Mouse (Mus musculus) 416B (cell line): ENCODE data around the gene Dnph1.

ENCODE experiments used
- DNase-seq: peaks from one replicate; pipeline ENCODE4 v3.0.0; 2011; ENCODE audit warnings: low read depth

The Dnph1 gene

DNA sequence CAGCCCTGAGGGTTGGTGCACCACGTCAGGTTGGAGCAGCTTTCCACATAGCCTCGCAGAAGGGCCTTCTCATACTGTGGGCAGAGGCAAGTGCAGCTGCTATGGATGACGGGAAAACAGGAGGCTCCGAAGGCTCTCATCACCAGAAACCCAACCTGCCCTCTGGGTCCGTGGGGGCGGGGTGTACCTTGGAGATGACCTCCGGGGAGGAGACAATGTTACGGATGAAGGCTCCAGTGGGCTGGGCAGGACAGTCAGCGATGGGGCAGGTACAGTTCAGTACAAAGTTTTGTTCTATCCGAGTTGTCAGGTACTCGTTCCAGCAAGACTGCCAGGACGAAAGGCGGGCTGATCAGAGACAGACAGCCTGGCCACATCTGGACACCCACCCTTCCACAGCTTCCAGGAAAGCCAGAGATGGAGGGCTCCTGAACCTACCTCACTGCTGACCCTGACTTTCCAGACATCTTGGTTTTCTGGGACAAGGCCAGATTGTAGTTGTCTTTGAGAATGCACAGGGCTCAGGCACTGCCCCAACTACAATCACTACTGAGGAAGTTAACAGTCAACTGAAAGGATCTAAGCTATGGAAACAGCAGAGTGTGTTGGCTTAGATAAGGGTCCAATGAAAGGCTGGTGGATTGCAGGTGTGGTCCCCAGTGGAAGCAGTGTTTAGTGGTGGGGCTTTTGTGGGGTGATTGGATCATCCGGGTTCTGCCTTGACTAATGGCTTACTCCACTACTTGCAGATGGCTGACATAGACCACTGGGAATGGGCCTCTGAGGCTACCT lies 7.5 kb downstream of the Dnph1 start:
- no peak for DNase-seq

DNA sequence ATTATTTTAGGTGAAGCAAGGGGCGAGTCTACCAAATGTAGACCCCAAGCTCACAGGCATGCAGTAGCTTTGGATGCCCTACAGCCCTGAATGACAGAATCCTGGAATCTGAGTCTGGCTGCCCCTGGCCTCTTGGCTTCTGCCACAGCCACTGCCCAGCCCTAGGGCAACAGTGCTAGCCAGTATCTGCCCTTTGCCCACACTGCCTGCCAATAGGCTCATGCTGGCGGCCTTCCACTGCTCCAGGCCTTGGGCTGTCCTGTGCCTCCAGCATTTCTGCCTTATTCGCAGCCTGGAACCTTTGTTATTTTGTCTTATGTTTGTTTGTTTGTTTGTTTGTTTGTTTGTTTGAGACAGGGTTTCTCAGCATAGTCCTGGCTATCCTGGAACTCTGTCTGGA lies 9.1 kb downstream of the Dnph1 start:
- DNase-seq = no peak

DNA sequence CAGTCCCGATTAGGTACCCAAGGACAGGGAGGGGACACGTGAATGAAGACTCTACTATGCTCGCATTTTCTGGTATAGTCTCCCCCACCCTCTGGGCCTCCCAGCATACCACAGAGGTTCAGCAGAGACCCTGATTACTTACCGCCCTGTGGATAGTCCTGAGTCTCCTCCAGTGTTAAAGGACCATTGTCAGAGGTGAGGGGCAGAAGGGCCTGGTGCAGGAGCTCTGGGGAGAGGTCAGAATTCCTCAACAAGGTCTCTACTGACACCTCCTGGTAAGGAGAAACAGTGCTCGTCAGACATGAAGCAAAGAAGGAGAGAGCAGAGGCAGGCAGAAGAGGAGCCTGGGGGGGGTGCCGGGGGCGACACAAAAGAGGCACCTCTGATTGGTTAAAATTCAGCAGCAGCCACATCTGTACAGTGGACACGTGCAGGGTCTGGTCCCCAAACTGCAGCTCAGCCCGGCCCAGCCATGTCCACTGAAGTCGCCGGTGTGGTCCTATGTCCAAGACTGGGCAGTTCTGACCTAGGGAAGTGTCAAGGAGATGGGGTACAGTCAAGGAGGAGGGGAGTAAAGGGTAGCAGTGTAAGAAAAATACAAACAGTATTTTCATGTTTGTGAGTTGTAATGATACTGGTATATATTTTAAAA lies 14.7 kb downstream of the Dnph1 start:
- peak; percentile 54 for DNase-seq

DNA sequence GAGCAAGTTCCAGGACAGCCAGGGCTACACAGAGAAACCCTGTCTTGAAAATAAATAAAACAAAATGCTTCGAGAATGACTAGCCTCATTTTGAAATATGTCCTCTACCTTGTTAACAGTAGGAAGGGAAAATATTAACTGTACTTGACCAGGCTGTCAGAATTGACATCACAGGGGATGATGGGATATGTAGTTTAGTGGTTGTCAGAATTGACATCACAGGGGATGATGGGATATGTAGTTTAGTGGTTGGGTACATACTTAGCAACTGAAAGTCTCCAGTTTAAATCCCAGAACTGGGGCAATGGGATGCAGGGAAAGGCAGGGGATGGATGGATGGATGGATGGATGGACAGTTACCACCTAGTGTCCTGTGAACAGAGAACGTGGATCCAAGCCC lies 16.8 kb downstream of the Dnph1 start:
- DNase-seq = peak; percentile 36

DNA sequence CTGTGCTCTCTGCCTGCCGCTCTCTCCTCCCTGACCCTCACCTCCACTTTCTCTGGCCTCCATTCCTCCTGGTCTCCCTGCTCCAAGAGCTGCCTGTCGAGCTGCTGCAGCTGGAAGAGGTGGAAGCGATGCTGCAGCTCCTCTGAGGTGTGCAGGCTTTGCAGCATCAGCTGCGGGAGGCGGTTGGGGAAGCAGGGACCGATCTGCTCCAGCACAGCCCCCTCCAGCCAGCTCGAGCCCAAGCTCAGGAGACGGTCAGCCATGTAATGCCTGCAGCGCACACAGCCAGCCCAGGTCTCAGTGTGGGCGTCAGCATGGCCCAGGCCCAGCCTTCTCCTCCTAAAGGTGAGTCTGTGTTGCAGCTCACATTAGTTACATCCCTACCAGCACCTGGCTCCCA lies 23.5 kb downstream of the Dnph1 start:
- DNase-seq = no peak

DNA sequence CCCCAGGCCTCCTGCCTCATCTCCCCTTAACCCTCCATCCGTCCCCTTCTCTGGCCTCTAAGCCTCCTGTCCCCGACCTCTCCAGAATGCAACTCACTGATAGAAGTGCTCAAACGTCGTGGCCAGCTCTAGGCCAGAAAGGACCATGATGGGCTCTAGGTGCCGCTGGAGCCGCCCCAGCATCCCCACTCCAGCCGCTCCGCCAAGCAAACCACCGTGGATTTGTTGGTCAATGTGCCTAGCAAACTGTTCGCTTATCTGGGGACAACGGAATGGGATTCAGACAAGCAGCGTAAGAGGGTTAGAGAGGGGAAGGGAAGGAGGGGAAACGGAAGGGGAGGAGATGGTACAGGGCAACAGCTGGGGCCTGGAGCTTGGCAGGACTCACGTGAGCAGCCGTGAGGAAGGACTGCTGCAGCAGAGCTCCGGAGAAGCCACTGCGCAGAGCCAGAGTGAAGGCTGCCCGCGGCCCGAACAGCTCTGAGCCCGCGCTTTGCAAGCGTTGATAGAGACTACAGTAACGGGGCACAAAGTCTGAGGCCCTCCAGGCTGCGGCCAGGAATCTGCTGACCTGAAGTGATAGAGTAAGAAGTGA lies 24.0 kb downstream of the Dnph1 start:
- DNase-seq = no peak

DNA sequence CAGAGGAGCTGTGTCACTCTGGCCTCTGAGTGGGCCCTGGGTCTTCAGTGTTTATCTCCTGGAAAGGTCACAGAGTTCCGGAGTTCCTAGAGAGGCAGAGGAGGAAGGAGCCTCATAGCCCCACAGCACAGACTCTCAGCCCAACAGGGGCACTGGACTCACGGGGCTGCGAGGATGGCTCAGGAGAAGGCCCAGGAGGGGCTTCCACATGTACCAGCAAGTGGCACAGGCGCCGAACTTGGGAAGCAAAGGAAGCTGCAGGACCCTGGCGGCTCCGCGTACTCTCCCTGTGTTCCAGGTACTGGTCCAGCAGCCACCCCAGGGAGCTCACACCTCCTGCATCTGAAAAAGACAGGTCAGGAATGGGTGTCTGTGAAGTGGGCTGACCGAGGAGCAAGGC lies 24.7 kb downstream of the Dnph1 start:
- DNase-seq = no peak

DNA sequence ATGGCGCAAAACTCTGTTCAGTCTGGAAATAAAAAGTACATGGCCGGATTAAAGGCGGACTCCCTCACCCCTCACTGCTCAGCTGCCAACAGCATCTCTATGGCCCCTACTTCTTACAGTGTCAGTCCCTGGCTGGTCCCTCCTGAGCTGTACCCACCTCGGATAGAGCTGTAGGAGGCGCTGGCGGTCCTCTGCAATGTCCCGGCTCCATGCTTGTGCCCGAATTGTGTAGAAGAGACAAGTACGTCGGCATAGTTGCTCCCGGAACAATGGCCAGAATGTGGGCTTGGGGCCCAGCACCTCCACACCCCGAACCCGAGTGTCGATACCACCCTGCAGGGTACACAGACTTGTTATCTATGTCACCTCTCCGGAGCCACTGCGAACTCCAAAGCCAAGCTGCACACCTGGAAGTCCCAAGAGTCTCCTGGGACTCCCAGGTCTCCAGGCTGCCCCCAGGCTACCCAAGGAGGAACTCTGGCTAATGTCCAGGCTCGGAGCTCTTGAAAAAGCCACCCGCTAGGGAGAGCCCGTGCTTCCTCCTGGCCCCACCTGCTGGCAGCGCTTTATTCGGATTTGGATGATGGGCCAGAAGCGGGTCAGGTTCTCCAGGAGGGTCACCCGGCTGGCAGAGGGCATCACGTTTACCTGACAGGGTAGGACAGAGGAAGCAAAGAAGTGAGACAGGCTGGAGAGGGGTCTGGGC lies 25.6 kb downstream of the Dnph1 start:
- no peak for DNase-seq

DNA sequence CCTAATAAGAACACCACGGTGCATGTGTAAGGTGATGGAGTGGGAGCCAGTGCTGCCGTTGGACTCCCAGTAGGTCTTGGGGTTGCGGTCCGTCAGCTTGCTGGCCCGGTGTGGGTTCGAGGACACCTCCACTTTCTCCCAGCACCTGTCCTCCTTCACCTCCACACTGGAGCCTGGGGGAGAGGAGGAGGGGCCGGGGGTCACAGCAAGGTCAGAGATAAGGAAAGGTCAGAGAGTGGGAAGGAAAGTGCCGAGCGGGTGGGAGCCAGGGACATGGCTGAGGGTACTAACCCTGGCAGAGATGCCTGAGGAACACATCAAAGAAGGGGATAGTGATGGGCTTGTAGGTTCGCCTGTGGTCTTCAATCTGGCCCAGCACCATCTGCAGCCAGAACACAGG lies 28.6 kb downstream of the Dnph1 start:
- DNase-seq = no peak

DNA sequence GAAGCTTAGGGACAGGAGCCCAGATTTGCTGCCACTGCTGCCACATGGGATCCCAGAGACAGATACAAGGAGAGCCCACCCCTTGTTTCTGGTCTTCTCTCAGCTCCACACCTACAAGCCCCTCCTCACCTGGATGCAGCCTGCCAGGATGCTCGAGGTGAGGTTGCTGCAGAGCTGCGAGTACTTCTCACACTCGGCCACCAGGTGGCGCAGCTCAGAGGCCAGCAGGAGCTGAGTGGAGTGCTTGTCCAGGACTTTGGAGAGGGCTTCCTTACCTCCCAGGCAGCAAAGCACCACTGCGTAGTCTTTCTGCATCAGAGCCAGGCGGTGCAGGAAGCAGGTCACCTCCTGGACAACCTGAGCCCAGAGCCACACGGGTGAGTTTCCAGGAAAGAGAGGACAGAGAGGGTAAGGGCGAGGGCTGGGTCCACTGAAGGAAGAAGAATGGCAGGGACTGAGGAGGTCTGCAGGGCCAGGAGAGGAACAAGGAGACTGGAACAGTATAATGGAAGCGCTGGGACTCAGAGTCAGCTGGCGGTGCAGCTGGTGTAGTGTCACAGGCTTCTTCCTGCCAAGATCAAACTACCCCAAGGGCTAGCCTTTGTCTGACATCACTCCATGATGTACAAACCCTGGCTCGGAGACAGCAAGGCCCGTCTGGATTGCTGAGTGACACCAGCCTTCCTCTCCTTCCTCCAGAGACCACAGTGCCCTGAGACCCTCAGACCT lies 29.2 kb downstream of the Dnph1 start:
- peak; percentile 64 for DNase-seq

DNA sequence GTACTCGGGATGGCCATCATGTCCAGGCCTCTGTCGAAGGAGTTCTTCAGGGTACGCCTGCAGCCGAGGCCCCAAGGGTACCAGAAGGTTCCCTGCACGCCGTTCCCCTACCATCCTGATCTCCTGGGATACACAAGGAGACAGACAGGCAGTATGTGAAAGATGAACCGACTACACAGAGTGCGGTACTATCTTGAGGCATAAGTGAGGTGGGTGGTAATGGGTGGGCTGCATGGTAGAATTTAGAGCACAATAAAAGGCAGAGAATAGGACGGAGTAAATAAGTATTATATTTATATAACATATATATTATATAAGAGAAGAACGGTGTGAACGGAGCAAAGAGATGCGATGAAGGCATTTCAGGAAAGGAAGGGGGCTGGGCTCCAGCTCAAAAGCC lies 47.1 kb downstream of the Dnph1 start:
- DNase-seq = no peak

DNA sequence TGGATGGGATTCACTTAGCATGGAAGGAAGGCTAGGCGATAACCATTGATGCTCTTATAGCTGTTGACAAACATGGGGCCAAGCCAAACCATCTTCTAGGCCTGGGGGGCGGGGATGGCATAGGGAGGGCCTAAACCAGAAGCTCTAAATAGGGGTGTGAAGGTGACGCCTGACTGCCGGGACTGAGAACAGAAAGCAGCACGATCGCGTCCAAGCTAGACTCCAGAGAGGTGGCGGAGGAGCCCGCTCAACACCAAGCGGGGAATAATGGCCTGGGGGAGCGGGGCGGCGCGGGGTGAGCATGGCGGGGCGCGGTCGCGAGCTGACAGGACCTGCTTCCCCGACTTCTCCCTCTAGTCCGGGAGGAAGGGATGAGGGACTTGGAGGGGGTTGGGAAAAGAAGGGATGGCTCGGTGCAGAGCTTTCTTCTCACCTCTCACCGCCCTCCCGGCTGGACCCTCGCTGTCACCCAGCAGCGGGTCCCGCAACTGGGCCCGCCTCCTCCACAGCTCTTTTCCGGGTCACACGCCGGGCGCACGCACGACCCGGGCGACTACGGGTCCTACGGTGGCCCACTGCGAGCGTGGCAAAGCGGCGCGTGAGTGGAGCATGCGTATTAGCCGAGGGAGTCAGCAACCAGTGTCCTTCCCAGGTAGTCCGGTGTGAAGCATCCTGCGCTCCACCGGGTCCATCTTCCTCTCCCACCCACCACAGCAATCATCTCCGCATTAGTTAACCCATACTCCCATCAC lies 49.5 kb downstream of the Dnph1 start, which contains the start of gene Cul9:
Cul9 (minus strand) TSS at position 576 of the 752 bp plus-strand sequence.
- peak; percentile 27 for DNase-seq

DNA sequence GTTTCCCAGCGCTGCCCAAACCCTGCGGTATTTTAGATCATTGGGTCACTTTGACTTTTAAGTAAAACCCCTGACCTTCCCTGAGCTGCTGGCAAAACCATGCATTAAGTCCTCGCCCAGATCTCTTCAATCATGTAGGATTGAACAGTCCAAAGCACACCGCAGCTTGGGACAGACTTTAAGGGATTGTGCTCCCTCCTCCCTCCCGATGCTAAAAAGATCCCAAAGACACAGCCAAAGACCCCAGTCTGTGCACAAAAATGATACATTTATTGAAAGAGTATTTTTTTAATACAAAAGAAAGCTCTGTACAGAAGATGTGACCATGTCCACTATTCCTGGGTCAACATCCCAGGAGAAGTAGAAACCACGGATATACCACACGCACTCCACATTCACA lies 50.1 kb downstream of the Dnph1 start:
- DNase-seq = no peak

DNA sequence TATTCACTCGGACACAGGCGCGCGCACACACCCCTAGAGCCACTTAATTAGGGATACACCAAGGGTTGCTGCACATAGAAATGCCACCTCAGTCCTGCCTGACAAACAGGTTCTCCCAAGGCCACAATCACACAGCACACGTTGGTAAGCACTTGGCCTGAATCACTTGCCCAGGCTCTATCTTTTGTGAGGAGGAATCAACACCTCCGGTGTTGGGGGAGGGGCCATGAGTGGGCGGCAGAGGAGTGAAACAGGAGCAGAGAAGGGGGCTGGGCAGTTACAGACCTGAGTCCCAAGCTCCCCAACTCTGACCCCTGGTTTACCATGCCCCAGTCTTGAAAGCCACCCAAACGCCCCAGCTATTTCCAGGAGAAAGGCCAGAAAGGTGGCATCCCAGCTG lies 50.5 kb downstream of the Dnph1 start:
- DNase-seq = no peak

DNA sequence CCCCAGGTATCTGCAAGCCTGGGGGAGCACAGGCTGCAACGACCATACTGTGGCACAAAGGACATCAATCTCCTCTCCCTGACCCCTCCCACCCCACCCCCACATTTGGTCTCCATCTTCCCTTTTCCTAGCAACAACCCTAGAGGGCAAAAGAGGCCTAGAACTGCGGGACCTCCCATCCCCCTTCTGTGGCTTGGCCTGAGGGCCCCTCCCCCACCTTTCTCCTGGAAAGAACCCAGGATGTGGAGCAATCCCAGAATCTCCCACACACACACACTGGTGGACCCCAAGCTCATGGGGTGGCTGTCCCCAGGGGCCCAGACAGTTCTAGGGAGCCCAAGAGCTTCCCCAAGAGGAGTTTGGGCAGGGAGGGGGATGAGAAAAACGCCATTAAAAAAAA lies 51.4 kb downstream of the Dnph1 start:
- DNase-seq = no peak

DNA sequence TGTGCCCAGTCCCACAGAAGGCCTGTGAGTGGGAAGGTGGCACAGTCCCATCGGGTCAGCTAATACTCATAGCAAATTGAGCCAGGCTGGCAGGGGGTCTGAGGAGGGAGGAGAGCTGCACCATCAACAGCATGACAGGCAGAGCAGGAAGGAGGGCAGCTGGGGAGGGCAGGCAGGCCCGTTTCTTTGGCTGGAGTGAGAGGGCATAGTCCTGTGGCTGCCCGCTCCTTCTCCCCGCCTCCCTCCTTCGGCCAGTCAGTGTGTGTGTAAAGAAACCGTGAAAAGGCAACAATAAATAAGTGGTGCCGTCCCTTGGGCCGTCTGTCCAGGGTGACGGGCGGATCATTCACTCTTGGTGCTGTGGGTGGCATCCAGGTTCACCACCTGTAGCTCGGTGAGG lies 52.2 kb downstream of the Dnph1 start:
- no peak for DNase-seq

DNA sequence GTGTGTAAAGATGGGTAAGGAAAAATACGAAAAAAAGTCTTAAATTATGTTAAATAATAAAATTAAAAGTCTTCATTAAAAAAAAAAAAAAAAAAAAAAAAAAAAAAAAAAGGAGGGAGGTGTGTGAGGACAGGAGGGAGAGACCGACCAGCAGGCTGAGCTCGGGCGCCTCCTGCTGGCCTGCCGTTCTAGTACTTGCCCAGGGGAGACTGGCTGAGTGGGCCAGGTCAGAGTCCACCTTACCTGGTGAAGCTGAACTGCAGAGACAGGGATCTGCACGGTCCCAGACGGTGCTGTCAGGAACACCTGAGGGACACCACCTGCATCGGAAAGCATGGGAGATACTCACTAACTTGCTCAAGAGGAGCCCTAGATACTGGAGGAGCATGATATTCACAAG lies 52.7 kb downstream of the Dnph1 start:
- DNase-seq = peak; percentile 35
